Mouse (Mus musculus) kidney, postnatal 0 days (tissue): ENCODE results near the gene Lyrm4. TPM values are rescaled to one million over a fixed set of nuclear protein-coding genes. Genes with fewer than 3 reads are reported as not detected.

Source experiments
- ATAC-seq: fragments of 200-750 bp; cut with Nextera tagmentation; replicated peaks from 2 replicates; pipeline ENCODE4 v1.8.0; 2017; ENCODE audit warnings: low read depth, moderate number of reproducible peaks, moderate TSS enrichment, moderate library complexity; ENCODE audit not compliant: low FRiP score
- DNase-seq: peaks from one replicate; pipeline ENCODE4 v3.0.0-alpha.2; 2016; ENCODE audit warnings: low spot score
- H3K27ac ChIP-seq: fragments of 300-500 bp; sonication (generic); 2 replicates; pipeline ENCODE4 v1.5.1; 2014; ENCODE audit warnings: mild to moderate bottlenecking
- H3K27me3 ChIP-seq: fragments of 300-500 bp; sonication (generic); 2 replicates; pipeline ENCODE4 v1.6.1; 2014; ENCODE audit warnings: low read length, mixed read lengths; ENCODE audit not compliant: insufficient read depth
- H3K36me3 ChIP-seq: fragments of 300-500 bp; sonication (generic); 2 replicates; pipeline ENCODE4 v1.6.1; 2014; ENCODE audit warnings: low read length, mixed read lengths; ENCODE audit not compliant: insufficient read depth
- H3K4me1 ChIP-seq: fragments of 300-500 bp; sonication (generic); replicated peaks from 2 replicates; pipeline ENCODE4 v1.6.1; 2014; ENCODE audit warnings: antibody characterized with exemption, low read length, mixed read lengths; ENCODE audit not compliant: insufficient read depth
- H3K4me2 ChIP-seq: fragments of 300-500 bp; sonication (generic); 2 replicates; pipeline ENCODE4 v1.6.1; 2014; ENCODE audit warnings: mild to moderate bottlenecking, low read length, moderate library complexity, mixed read lengths
- H3K4me3 ChIP-seq: fragments of 300-500 bp; sonication (generic); replicated peaks from 2 replicates; pipeline ENCODE4 v1.5.1; 2014; ENCODE audit warnings: low read depth, low read length
- H3K9ac ChIP-seq: fragments of 300-500 bp; sonication (generic); 2 replicates; pipeline ENCODE4 v1.6.1; 2014; ENCODE audit warnings: low read depth, low read length
- H3K9me3 ChIP-seq: fragments of 300-500 bp; sonication (generic); replicated peaks from 2 replicates; pipeline ENCODE4 v1.6.1; 2016; ENCODE audit warnings: low read length, inconsistent platforms, mixed read lengths
- CTCF ChIP-seq: IDR thresholded peaks from 2 replicates; pipeline ENCODE4 v1.5.1; 2016; ENCODE audit warnings: antibody characterized with exemption, low read depth, mild to moderate bottlenecking, moderate library complexity
- WGBS: fragments of 180-500 bp; shearing (Covaris S2); extraction: QIAGEN DNeasy Blood & Tissue Kit; methylation state at CpG from one replicate; pipeline ENCODE4 v1.1.7; 2014; 5-methylcytosine and 5-hydroxymethylcytosine counted together
- polyA plus RNA-seq: library from polyadenylated mRNA; unstranded; fragments of >200 nt; fragmentation: Nextera tagmentation; extraction: Ambion mirVana; gene quantifications from 2 replicates; pipeline ENCODE4 v1.2.1, GENCODE M21; 2015

Gene Lyrm4
- polyA plus RNA-seq, 1 experiment from 2014 or later, result 36.0 TPM

DNA sequence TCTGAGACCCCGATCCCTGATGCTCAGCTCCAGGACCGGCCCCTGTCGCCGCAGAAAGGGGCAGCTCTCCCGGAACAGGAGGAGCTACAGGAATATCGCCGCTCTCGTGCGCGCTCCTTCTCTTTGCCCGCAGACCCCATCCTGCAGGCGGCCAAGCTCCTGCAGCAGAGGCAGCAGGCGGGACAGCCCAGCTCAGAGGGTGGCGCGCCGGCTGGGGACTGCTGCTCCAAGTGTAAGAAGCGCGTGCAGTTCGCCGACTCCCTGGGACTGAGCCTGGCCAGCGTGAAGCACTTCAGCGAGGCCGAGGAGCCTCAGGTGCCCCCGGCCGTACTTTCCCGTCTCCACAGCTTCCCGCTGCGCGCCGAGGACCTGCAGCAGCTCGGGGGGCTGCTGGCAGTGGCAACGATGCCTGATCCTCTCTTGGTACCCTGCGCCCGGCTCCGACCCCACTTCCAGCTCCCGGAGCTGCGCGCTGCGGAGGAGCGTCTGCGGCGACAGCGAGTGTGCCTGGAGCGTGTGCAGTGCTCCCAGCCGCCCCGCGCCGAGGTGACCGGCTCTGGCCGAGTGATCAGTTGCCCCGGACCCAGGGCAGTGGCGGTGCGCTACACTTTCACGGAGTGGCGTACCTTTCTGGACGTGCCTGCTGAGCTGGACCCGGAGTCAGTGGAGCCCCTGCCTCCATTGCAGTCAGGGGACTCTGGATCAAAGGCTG, 148.5 kb downstream of the Lyrm4 start:
- peak; percentile 58 for DNase-seq
- Histone ChIP-seq H3K4me1 (0 out of 2 replicates have a peak, but pooled peaks cover 4% of the 10 kb centered on the region), H3K27me3 (0 out of 2 replicates have a peak, but pooled peaks cover 6% of the 10 kb centered on the region), H3K4me3 (peak overlapping the region; percentile 52), H3K27ac (no peak overlapping the region), H3K9ac (peak overlapping the region; percentile 51), H3K36me3 (no peaks in the 10 kb centered on the region), H3K4me2 (peak overlapping the region; percentile 100), H3K9me3 (no peaks in the 10 kb centered on the region)
- TF ChIP-seq CTCF, result no peak
- under 1% methylated on average over 57 of the region's 57 CpGs for WGBS
- ATAC-seq, result 0 out of 2 replicates have a peak, but pooled peaks have one; percentile 43

DNA sequence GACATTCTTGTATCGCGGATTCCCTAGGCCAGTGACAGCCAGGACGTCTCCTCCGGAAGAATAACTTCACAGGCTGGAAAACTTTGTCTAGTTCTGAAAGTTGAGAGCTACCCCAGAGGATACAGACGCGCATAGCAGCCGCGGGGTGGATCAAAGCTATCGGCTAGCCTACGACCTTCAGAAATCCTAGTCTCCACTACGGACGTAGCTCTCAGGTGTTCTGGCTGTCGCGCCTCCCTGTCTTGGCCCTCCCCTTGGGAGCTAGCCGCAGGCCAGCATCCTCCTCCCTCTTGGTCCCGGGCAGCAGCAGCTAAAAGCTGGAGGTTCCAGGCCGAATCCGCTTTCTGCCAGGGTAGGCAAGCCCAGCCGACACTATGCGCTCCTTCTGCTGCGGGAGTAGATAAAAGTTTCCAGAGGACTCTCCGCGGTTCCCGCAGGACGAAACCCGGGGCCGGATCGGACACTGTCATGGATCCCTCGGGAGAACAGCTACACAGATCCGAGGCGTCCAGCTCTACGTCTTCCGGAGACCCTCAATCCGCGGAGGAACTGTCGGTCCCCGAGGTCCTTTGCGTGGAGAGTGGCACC, 149.1 kb downstream of the Lyrm4 start:
- Histone ChIP-seq H3K27ac (no peak overlapping the region), H3K9ac (peak overlapping the region; percentile 51), H3K36me3 (no peaks in the 10 kb centered on the region), H3K27me3 (0 out of 2 replicates have a peak, but pooled peaks cover 6% of the 10 kb centered on the region), H3K4me1 (0 out of 2 replicates have a peak, but pooled peaks cover 4% of the 10 kb centered on the region), H3K9me3 (no peaks in the 10 kb centered on the region), H3K4me2 (peak overlapping the region; percentile 100), H3K4me3 (peak overlapping the region; percentile 52)
- no peak for TF ChIP-seq CTCF
- WGBS, result under 1% methylated on average over 38 of the region's 38 CpGs
- ATAC-seq (peak; percentile 46; the same call in 1 of the 2 replicates), DNase-seq (peak; percentile 56)

DNA sequence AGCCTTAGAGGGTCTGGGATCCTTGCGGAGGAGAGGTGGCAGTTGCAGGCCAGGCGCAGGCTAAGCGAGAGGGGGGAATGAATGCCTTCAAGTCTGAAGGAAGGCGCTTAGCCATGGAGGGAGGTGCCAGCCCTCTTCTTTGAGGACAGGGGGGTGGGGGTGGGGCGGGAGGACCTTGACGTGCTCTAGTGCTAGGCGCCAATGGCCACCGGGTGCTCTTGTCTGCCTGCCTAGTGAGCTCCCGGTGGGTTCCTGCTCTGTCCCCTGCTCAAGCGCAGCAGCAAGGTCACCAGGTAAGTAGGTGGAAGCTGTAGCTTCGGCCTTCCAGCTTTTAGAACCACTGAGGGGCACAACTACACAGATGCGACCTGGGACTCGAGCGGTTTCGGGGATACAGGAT, 149.6 kb downstream of the Lyrm4 start:
- H3K4me3 ChIP-seq, result peak overlapping the region; percentile 52
- H3K4me2 ChIP-seq, result peak overlapping the region; percentile 100
- ATAC-seq (no peak), DNase-seq (no peak)
- 0 out of 2 replicates have a peak, but pooled peaks cover 4% of the 10 kb centered on the region for H3K4me1 ChIP-seq
- H3K9ac ChIP-seq, result no peak overlapping the region
- 0 out of 2 replicates have a peak, but pooled peaks cover 6% of the 10 kb centered on the region for H3K27me3 ChIP-seq
- no peaks in the 10 kb centered on the region for H3K36me3 ChIP-seq
- WGBS, result 11% methylated on average over 15 of the region's 15 CpGs
- H3K9me3 ChIP-seq, result no peaks in the 10 kb centered on the region
- H3K27ac ChIP-seq, result no peak overlapping the region
- TF ChIP-seq CTCF, result no peak

DNA sequence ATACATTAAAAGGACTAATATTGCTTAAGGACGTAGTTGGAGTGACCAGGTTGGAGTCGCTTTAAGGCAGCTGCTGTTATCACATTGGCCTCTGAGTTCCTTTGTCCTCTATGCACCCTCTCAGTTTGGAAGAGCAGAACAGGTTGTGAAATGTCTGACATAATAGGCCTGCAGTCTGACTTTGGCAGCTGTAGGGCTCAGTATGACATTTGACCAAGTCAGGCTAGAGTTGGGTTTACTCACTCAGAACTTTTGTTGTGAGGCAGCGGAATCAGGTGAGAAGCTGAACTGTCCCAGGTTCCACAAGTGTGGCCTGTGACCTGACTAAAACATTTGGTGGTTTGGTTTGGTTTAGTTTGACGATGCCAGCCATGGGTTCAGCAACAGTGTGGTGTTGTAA, 153.7 kb downstream of the Lyrm4 start:
- H3K27me3 ChIP-seq, result 0 out of 2 replicates have a peak, but pooled peaks cover 6% of the 10 kb centered on the region
- H3K4me1 ChIP-seq, result 0 out of 2 replicates have a peak, but pooled peaks cover 4% of the 10 kb centered on the region
- ATAC-seq (no peak), DNase-seq (no peak)
- H3K4me2 ChIP-seq, result no peak overlapping the region
- H3K27ac ChIP-seq, result no peak overlapping the region
- no peak for TF ChIP-seq CTCF
- H3K36me3 ChIP-seq, result no peaks in the 10 kb centered on the region
- WGBS, result 96% methylated on average over 4 of the region's 4 CpGs
- H3K9me3 ChIP-seq, result no peaks in the 10 kb centered on the region
- H3K9ac ChIP-seq, result no peak overlapping the region
- no peak overlapping the region for H3K4me3 ChIP-seq

DNA sequence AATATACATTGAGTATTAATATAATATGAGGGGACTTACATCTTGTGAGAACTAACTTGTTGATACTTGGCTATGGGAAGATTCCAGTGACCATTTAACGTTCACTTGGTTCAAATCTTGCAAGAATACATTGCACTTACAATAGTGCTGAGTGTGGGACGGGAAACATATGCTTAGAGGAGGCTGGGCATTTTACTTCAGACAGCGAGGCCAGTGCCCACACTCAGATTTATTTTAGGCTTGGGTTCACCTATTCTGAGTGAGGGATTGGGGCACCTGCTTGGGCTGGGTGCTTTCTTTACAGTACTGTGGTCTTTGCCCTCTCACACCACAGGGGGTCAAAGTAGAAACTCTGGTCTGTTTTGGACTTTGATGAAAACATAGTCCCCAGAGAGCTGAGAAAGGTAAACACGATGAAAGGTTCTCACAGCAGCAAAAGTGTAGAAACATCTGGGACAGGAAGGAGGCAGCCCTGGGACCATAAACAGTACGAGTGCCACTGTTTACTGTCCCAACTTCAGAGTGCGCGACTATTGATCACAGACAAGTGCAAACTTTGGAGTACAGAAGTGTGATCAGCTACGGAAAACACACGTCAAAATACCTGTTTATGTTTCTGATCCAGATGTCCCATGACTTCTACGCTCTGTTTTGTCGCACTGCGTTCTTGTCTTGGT, 157.8 kb downstream of the Lyrm4 start:
- no peak overlapping the region for H3K4me3 ChIP-seq
- no peaks in the 10 kb centered on the region for H3K27me3 ChIP-seq
- H3K27ac ChIP-seq, result no peak overlapping the region
- no peaks in the 10 kb centered on the region for H3K4me1 ChIP-seq
- no peak overlapping the region for H3K4me2 ChIP-seq
- H3K36me3 ChIP-seq, result no peaks in the 10 kb centered on the region
- no peak for TF ChIP-seq CTCF
- no peak overlapping the region for H3K9ac ChIP-seq
- DNase-seq (no peak), ATAC-seq (no peak)
- WGBS, result 66% methylated on average over 12 of the region's 12 CpGs
- no peaks in the 10 kb centered on the region for H3K9me3 ChIP-seq

DNA sequence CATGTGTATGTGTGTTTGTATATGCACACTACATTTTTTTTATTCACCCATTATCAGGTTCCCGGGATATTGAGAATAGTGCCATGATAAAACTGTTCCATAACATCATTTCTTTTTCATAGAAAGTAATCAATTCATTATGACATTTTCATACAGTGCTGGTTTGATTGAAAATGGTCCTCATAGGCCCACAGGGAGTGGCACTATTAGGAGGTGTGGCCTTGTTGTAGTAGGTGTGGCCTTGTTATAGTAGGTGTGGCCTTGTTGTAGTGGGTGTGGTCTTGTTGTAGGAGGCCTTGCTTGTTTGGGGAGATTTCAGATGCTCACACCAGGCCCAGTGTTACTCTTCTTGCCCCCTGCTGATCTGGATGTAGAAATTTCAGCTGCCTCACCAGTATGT, 158.8 kb downstream of the Lyrm4 start, which contains the start of gene Ppp1r3g:
Ppp1r3g (plus strand) TSS at position 301 of the 400 bp plus-strand sequence.
- H3K4me1 ChIP-seq, result no peaks in the 10 kb centered on the region
- H3K4me3 ChIP-seq, result no peak within 1 kb of the TSS
- H3K9ac ChIP-seq, result no peak within 1 kb of the TSS
- no peaks in the 10 kb centered on the region for H3K36me3 ChIP-seq
- no peak for TF ChIP-seq CTCF
- H3K4me2 ChIP-seq, result no peak within 1 kb of the TSS
- H3K27me3 ChIP-seq, result no peaks in the 10 kb centered on the region
- DNase-seq (no peak), ATAC-seq (no peak)
- H3K9me3 ChIP-seq, result no peaks in the 10 kb centered on the region
- H3K27ac ChIP-seq, result no peak within 1 kb of the TSS
- 92% methylated on average over 1 of the region's 1 CpGs for WGBS
